Mouse (Mus musculus): Measurements from ENCODE around the gene Gm9945.

Gm9945 gene

DNA sequence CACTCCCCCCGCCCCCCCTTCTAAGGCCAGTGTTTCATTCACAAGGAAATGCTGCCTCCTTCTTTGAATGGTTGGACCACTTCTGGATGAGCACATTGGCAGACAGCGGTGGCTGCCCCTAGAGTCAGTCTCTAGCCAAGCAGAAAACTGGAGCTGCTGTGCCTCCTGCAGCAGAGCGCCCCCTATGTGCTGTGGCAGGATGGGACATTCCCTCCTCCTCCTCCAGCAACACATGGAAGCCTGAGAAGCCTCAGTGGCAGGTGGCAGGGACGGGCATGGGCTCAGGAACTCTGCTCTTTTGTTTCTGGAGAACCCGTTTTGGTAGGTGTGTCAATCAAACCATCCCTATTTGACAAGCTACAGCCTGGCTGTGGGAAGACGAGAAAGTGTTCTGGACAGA is 44.9 kb downstream of the Gm9945 start:
- DNase-seq: no peak

- DNase-seq: no peak
Observed at GRCm38 (mm10) chr11:53525461-53525860, 45.5 kb downstream of the Gm9945 start.

DNA sequence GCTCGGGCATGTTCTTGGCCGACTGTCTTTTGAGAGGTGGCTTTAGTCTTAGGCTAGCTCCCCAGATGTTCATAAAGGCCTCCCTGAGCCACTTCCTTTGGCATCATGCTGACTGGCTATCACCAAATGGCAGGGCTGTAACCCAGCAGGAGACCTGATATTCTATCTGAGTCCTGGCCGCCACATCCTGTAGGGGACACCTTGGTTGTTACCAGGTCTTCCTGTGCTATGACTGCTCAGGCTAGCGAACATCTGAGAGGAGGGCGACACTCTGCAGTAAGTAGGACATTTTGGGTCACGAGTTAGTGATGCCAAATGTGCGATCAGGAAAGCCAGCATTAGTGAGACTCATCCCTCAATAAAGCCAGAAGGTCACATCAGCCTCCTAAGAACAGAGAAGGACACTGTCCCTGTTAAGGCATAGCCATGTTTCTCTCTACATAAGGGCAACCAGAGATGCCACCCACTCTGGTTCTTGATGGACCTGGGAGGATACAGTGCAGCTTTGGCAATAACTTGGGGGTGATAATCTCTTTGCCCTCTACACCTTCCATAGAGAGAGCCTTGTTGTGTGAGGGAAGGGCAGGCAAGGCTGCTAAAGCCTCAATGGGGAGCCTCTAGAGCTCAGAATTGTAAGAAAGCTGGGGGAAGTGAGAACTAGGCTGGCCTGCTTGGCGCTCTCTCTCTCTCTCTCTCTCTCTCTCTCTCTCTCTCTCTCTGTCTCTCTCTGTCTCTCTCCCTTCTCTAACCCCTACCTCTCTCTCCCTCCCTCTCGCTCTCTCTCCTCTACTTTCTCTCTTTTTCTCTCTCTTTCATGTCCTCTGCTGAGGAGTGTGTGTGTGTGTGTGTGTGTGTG is 48.7 kb downstream of the Gm9945 start:
- no peak for DNase-seq

DNA sequence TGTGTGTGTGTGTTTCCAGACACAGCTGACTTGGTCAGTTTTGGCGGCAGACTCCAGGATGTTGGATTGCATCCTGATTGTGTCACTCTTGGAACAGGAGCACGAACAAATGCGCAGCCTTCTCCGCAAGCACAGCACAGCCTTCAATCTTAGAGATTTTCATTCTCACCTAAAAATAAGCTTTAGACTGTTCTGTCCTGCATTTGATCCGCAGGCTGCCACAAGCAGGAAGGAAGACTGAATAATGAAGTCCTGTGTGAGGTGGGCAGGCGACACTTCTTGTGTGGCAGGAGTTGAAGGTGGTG is 49.2 kb downstream of the Gm9945 start:
- no peak for DNase-seq

DNA sequence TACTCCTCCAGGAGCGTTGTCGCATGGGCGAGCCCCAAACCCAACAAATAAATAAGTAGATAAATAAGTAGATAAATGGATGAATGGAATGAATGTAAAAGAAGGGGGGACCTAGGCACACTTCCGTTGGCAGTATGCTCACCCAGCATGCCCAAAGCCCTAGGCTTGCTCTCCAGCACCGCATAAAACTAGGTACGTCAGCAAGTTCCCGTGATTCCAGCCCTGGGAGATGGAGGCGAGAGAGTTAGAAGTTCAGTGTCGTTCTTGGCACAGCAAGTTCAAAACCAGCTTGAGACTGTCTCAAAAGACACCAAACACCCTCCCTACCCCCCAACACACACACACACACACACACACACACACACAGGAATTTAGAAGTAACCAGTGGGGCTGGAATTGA is 50.0 kb downstream of the Gm9945 start:
- no peak for DNase-seq

Measured in thymus, adult 18-20 months (tissue).